Mouse (Mus musculus): ENCODE data around the gene Gpc4. TPM values are rescaled to one million over a fixed set of nuclear protein-coding genes. Genes with fewer than 3 reads are reported as not detected.

The Gpc4 gene
- polyA plus RNA-seq, 1 experiment from 2014 or later = 70.3 TPM

- no peak overlapping the region for H3K9ac ChIP-seq
- no peaks in the 10 kb centered on the region for H3K9me3 ChIP-seq
- no peaks in the 10 kb centered on the region; the same call in 1 of the 2 replicates for H3K27me3 ChIP-seq
- no peak overlapping the region for H3K4me3 ChIP-seq
- H3K36me3 ChIP-seq = no peaks in the 10 kb centered on the region
- H3K4me1 ChIP-seq = no peaks in the 10 kb centered on the region
- no peak for ATAC-seq (ENCODE audit: insufficient number of reproducible peaks, insufficient read depth, low FRiP score, low TSS enrichment, low read depth)
- H3K27ac ChIP-seq = no peak overlapping the region
- H3K4me2 ChIP-seq = no peak overlapping the region
These were observed 19.5 kb downstream of the Gpc4 start for GRCm38 (mm10) chrX:52145563-52145962.

DNA sequence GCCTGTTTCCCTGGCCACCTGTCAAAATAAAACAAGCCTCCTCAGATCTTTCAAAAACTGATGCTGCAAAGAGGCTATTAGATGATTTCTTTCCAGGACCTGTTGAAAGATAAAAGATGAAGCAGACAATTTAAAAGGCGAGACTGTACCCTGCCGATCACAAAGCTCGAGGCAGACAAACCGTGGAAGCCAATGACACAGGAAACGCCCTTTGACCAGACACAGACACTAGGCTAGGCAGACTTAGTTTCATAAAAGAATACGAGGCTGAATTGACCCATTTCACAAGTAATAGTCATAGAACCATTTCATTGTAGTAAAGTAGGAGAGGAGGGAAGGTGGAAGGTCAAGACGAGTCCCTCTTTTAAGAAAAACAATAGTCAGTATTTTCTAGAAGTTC is 20.6 kb downstream of the Gpc4 start:
- H3K9me3 ChIP-seq = no peaks in the 10 kb centered on the region
- no peaks in the 10 kb centered on the region for H3K4me1 ChIP-seq
- H3K27ac ChIP-seq = no peak overlapping the region
- ATAC-seq (ENCODE audit: insufficient number of reproducible peaks, insufficient read depth, low FRiP score, low TSS enrichment, low read depth) = no peak
- no peaks in the 10 kb centered on the region for H3K36me3 ChIP-seq
- no peak overlapping the region for H3K4me3 ChIP-seq
- H3K9ac ChIP-seq = no peak overlapping the region
- no peaks in the 10 kb centered on the region; the same call in 1 of the 2 replicates for H3K27me3 ChIP-seq
- H3K4me2 ChIP-seq = no peak overlapping the region
- 76% methylated on average over 7 of the region's 7 CpGs for WGBS

DNA sequence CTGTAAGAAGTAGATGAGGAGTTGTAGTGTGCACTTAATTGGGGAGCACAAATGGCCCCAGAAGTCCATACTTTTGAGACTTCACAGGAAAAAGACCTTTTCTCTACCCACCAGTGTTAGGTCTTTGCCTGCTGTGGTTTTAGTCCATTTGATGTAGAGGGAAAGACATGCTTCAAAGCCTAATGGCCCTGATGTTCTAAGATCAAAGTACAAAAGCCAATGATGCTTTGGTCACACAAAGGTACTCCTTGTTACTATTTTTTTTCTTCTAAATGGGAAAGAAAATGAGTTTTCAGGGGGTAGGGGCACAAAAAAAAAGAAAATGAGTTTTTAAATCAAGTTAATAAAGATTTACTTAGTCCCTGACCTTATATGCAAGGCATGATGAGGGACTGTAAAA is 24.7 kb downstream of the Gpc4 start:
- Histone ChIP-seq H3K4me3 (no peak overlapping the region), H3K27ac (no peak overlapping the region), H3K4me2 (no peak overlapping the region), H3K27me3 (no peaks in the 10 kb centered on the region; the same call in 1 of the 2 replicates), H3K9me3 (no peaks in the 10 kb centered on the region), H3K36me3 (no peaks in the 10 kb centered on the region), H3K4me1 (no peaks in the 10 kb centered on the region), H3K9ac (no peak overlapping the region)
- no peak for ATAC-seq (ENCODE audit: insufficient number of reproducible peaks, insufficient read depth, low FRiP score, low TSS enrichment, low read depth)

DNA sequence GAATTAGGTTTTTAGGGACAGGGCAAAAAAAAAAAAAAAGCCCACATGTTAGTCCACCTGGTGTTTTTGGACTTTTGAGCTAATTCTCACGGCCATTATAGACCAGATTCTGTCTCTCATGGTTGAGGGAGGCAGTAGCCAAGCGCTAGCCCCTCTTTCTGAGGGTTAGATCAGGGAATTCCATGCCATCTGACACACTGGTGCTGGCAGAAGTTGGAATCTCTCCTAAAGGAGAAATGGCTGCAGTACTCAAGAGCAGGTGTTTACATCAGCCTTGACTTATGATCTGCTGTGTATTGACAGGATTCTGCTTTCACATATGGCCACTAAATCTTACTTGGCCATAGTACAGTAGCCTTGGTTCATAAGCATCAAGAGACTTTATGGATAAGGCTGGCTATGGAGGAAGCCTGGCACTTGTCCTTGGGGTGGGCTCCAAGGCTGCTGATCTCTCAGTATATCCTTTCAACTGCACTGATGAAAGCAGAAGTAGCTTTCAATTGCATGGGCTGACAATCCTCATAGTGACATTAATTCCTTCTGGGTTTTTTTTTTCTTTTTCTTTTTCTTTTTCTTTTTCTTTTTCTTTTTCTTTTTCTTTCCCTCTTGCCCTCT is 26.5 kb downstream of the Gpc4 start:
- Histone ChIP-seq H3K9ac (no peak overlapping the region), H3K9me3 (no peaks in the 10 kb centered on the region), H3K4me2 (no peak overlapping the region), H3K27me3 (no peaks in the 10 kb centered on the region; the same call in 1 of the 2 replicates), H3K36me3 (no peaks in the 10 kb centered on the region), H3K4me3 (no peak overlapping the region), H3K27ac (no peak overlapping the region), H3K4me1 (no peaks in the 10 kb centered on the region)
- no peak for ATAC-seq (ENCODE audit: insufficient number of reproducible peaks, insufficient read depth, low FRiP score, low TSS enrichment, low read depth)
- 74% methylated on average over 2 of the region's 2 CpGs for WGBS

- Histone ChIP-seq H3K27me3 (no peaks in the 10 kb centered on the region; the same call in 1 of the 2 replicates), H3K9me3 (no peaks in the 10 kb centered on the region), H3K27ac (no peak overlapping the region), H3K4me2 (no peak overlapping the region), H3K4me3 (no peak overlapping the region), H3K4me1 (no peaks in the 10 kb centered on the region), H3K9ac (no peak overlapping the region), H3K36me3 (no peaks in the 10 kb centered on the region)
- no peak for ATAC-seq (ENCODE audit: insufficient number of reproducible peaks, insufficient read depth, low FRiP score, low TSS enrichment, low read depth)
- WGBS = 65% methylated on average over 5 of the region's 5 CpGs
These were observed 27.0 kb downstream of the Gpc4 start for GRCm38 (mm10) chrX:52138033-52138432.

GRCm38 (mm10) chrX:52136525-52136924 is 28.5 kb downstream of the Gpc4 start:
- Histone ChIP-seq H3K9ac (no peak overlapping the region), H3K4me3 (no peak overlapping the region), H3K4me1 (no peaks in the 10 kb centered on the region), H3K36me3 (no peaks in the 10 kb centered on the region), H3K27me3 (no peaks in the 10 kb centered on the region; the same call in 1 of the 2 replicates), H3K27ac (no peak overlapping the region), H3K9me3 (no peaks in the 10 kb centered on the region), H3K4me2 (no peak overlapping the region)
- ATAC-seq (ENCODE audit: insufficient number of reproducible peaks, insufficient read depth, low FRiP score, low TSS enrichment, low read depth) = no peak
- 77% methylated on average over 5 of the region's 5 CpGs for WGBS

DNA sequence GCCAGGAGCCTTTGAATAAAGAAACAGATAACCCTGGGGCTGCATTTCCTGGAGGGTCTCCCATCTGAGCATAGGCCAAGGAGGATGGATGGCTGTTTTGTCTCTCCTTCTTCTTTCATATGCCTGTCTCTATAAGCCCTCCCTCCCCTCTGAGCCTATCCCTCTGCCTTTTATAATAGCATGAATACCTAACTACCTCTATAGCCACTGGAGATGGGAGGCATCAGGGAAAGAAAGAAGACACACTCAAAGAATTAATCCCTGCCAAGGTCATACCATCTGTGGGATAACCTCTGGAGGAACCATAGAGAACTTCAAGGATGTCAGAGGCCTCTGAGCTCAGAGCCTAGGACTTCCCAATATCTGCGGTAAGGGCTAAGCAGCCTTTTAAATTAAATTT is 35.4 kb downstream of the Gpc4 start:
- no peaks in the 10 kb centered on the region; the same call in 1 of the 2 replicates for H3K27me3 ChIP-seq
- H3K36me3 ChIP-seq = no peaks in the 10 kb centered on the region
- H3K27ac ChIP-seq = no peak overlapping the region
- H3K9ac ChIP-seq = no peak overlapping the region
- 0 out of 2 replicates have a peak, but pooled peaks cover 3% of the 10 kb centered on the region for H3K4me1 ChIP-seq
- no peak overlapping the region for H3K4me2 ChIP-seq
- no peak overlapping the region for H3K4me3 ChIP-seq
- no peak for ATAC-seq (ENCODE audit: insufficient number of reproducible peaks, insufficient read depth, low FRiP score, low TSS enrichment, low read depth)
- H3K9me3 ChIP-seq = no peaks in the 10 kb centered on the region
- 88% methylated on average over 1 of the region's 1 CpGs for WGBS

DNA sequence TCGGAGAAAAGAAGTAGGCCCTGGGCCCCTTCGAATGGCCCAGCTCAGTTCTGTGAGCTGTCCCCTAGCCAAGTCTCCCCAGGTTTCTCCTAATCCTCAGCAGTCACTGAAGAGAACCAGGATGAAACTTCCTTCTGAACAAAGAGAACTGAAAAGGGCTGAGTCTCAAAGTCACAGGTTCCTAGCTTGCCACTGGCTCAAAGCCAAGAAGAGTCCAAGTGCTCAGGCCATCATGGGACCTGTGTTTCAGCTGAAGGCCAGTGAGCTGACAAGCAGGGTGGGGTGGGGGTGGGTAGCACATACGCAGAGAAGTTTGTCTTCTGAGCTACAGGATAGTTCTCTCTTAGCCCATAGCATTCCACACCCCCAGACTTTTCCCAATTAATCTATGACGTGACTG is 36.3 kb downstream of the Gpc4 start:
- 74% methylated on average over 4 of the region's 4 CpGs for WGBS
- Histone ChIP-seq H3K4me1 (0 out of 2 replicates have a peak, but pooled peaks cover 3% of the 10 kb centered on the region), H3K27me3 (no peaks in the 10 kb centered on the region; the same call in none of the 2 replicates), H3K9ac (no peak overlapping the region), H3K36me3 (no peaks in the 10 kb centered on the region), H3K4me3 (no peak overlapping the region), H3K9me3 (no peaks in the 10 kb centered on the region), H3K27ac (no peak overlapping the region), H3K4me2 (no peak overlapping the region)
- ATAC-seq (ENCODE audit: insufficient number of reproducible peaks, insufficient read depth, low FRiP score, low TSS enrichment, low read depth) = no peak

GRCm38 (mm10) chrX:52113651-52114050 is 51.4 kb downstream of the Gpc4 start:
- ATAC-seq (ENCODE audit: insufficient number of reproducible peaks, insufficient read depth, low FRiP score, low TSS enrichment, low read depth) = no peak

DNA sequence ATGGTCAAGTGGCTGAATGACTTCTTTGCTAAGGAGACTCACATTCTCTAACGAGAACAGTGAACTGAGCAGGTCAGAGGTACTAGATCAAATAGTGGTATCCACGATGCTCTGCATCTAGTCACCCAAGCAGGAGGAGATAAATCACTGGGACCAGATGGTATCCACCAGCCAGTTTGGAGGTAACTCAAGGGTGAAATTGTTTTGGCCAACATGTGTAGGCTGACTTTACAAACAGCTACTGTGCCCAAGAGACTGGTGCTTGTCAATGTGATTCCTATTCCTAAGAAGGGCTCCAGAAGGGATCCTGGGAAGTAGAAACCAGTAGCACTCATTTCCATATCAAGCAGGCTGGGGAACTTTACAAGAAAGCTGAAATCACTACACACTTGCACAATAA is 55.4 kb downstream of the Gpc4 start:
- no peak for ATAC-seq (ENCODE audit: insufficient number of reproducible peaks, insufficient read depth, low FRiP score, low TSS enrichment, low read depth)

More at GRCm38 (mm10) chrX:52113651-52114050, 51.4 kb downstream of the Gpc4 start:
- Histone ChIP-seq H3K27me3 (peaks cover 6% of the 10 kb centered on the region; the same call in 1 of the 2 replicates), H3K36me3 (no peaks in the 10 kb centered on the region), H3K9ac (no peak overlapping the region), H3K4me1 (no peaks in the 10 kb centered on the region), H3K27ac (no peak overlapping the region), H3K9me3 (no peaks in the 10 kb centered on the region), H3K4me3 (no peak overlapping the region), H3K4me2 (no peak overlapping the region)
- 86% methylated on average over 5 of the region's 5 CpGs for WGBS

DNA sequence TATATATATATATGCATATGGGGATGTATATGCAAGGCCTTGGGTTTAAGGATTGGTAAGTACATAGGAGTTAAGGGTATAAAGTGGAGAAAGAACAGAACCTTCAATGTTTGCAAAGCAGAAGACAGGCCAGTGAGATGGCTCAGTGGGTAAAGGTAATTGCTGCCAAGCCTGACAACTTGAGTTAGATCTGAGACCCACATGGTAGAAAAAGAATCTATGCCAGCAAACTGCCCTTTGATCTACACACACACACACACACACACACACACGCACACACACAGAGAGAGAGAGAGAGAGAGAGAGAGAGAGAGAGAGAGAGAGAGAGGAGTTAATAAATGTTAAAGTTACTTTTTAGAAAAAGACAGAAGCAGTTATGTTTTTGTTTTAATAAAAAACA is 56.1 kb downstream of the Gpc4 start:
- no peak for ATAC-seq (ENCODE audit: insufficient number of reproducible peaks, insufficient read depth, low FRiP score, low TSS enrichment, low read depth)
- WGBS = 73% methylated on average over 1 of the region's 1 CpGs
- Histone ChIP-seq H3K4me1 (no peaks in the 10 kb centered on the region), H3K9me3 (no peaks in the 10 kb centered on the region), H3K4me3 (no peak overlapping the region), H3K36me3 (no peaks in the 10 kb centered on the region), H3K4me2 (no peak overlapping the region), H3K27me3 (0 out of 2 replicates have a peak, but pooled peaks cover 2% of the 10 kb centered on the region), H3K9ac (no peak overlapping the region), H3K27ac (no peak overlapping the region)

More for the DNA sequence above, 55.4 kb downstream of the Gpc4 start:
- H3K9me3 ChIP-seq = no peaks in the 10 kb centered on the region
- H3K27ac ChIP-seq = no peak overlapping the region
- 47% methylated on average over 2 of the region's 2 CpGs for WGBS
- no peaks in the 10 kb centered on the region for H3K36me3 ChIP-seq
- H3K27me3 ChIP-seq = 0 out of 2 replicates have a peak, but pooled peaks cover 2% of the 10 kb centered on the region
- H3K4me1 ChIP-seq = no peaks in the 10 kb centered on the region
- H3K9ac ChIP-seq = no peak overlapping the region
- H3K4me3 ChIP-seq = no peak overlapping the region
- H3K4me2 ChIP-seq = no peak overlapping the region

- H3K4me2 ChIP-seq = no peak overlapping the region
- no peak overlapping the region for H3K27ac ChIP-seq
- no peaks in the 10 kb centered on the region for H3K36me3 ChIP-seq
- no peak overlapping the region for H3K9ac ChIP-seq
- H3K27me3 ChIP-seq = no peaks in the 10 kb centered on the region
- WGBS = 76% methylated on average over 1 of the region's 1 CpGs
- H3K4me3 ChIP-seq = no peak overlapping the region
- no peak for ATAC-seq (ENCODE audit: insufficient number of reproducible peaks, insufficient read depth, low FRiP score, low TSS enrichment, low read depth)
- H3K4me1 ChIP-seq = no peaks in the 10 kb centered on the region
- H3K9me3 ChIP-seq = no peaks in the 10 kb centered on the region
These were observed 61.3 kb downstream of the Gpc4 start for GRCm38 (mm10) chrX:52103771-52104170.

Data from embryonic facial prominence, embryonic 13.5 days (tissue).